Mouse (Mus musculus): ENCODE results near the gene Igdcc4. TPM values are rescaled to one million over a fixed set of nuclear protein-coding genes. Genes with fewer than 3 reads are reported as not detected.
"Not testable (repeated sequence)": the region's sequence is repeated elsewhere in the genome, so short reads cannot be mapped to it uniquely, and the experiment has no call there.

The Igdcc4 gene
- 18.3 and 23.2 TPM in 2 replicates for total RNA-seq (2021)
- long read RNA-seq, experiment 1, full-length matches to known transcripts = 8 of 26 reads
- long read RNA-seq, experiment 1, partial matches to known transcripts = 5 of 26 reads
- long read RNA-seq, experiment 1, other reads (novel, unspliced or antisense) = 13 of 26 reads
- long read RNA-seq, experiment 2, full-length matches to known transcripts = 6 of 13 reads
- long read RNA-seq, experiment 2, partial matches to known transcripts = 5 of 13 reads
- long read RNA-seq, experiment 2, other reads (novel, unspliced or antisense) = 2 of 13 reads

GRCm38 (mm10) chr9:65100991-65101685, at the start of gene Igdcc4:
Gene Igdcc4, plus strand, starts transcription at chr9:65101486.
- DNase-seq = peak; percentile 62

GRCm38 (mm10) chr9:65064251-65064650, 37.0 kb upstream of the Igdcc4 start:
- DNase-seq = no peak

- no peak for DNase-seq
These were observed 30.7 kb upstream of the Igdcc4 start for GRCm38 (mm10) chr9:65070587-65070986.

GRCm38 (mm10) chr9:65073555-65073954, 27.7 kb upstream of the Igdcc4 start:
- no peak for DNase-seq

- DNase-seq = no peak
These were observed 27.0 kb upstream of the Igdcc4 start for GRCm38 (mm10) chr9:65074251-65074650.

GRCm38 (mm10) chr9:65074855-65075493, 26.3 kb upstream of the Igdcc4 start:
- DNase-seq = no peak

- peak; percentile 79 for DNase-seq
These were observed 23.8 kb upstream of the Igdcc4 start for GRCm38 (mm10) chr9:65077536-65077935.

GRCm38 (mm10) chr9:65080141-65080540, 21.1 kb upstream of the Igdcc4 start:
- DNase-seq = not testable (repeated sequence)

GRCm38 (mm10) chr9:65083075-65083765, 18.1 kb upstream of the Igdcc4 start:
- no peak for DNase-seq

- DNase-seq = peak; percentile 71
These were observed 17.0 kb upstream of the Igdcc4 start for GRCm38 (mm10) chr9:65084198-65084807.

- no peak for DNase-seq
These were observed 16.0 kb upstream of the Igdcc4 start for GRCm38 (mm10) chr9:65085270-65085669.

GRCm38 (mm10) chr9:65086801-65087200, 14.5 kb upstream of the Igdcc4 start:
- no peak for DNase-seq

GRCm38 (mm10) chr9:65087490-65087889, 13.8 kb upstream of the Igdcc4 start:
- DNase-seq = no peak

- DNase-seq = peak; percentile 84
These were observed 7.0 kb upstream of the Igdcc4 start for GRCm38 (mm10) chr9:65094237-65094636.

GRCm38 (mm10) chr9:65101686-65102376, 545 bp downstream of the Igdcc4 start:
- DNase-seq = peak; percentile 78

- peak; percentile 64 for DNase-seq
These were observed 1.3 kb downstream of the Igdcc4 start for GRCm38 (mm10) chr9:65102377-65103172.

GRCm38 (mm10) chr9:65103173-65103752, 2.0 kb downstream of the Igdcc4 start:
- DNase-seq = no peak

GRCm38 (mm10) chr9:65106821-65107220, 5.5 kb downstream of the Igdcc4 start:
- no peak for DNase-seq

GRCm38 (mm10) chr9:65107893-65108292, 6.6 kb downstream of the Igdcc4 start:
- no peak for DNase-seq

All from adrenal gland, postnatal 14 days (tissue).